Mouse (Mus musculus) kidney, adult 2 months (tissue): ENCODE measurements around the gene CN725425. TPM values are rescaled to one million over a fixed set of nuclear protein-coding genes. Genes with fewer than 3 reads are reported as not detected.

Experiments
- DNase-seq: peaks from one replicate; pipeline ENCODE4 v3.0.0; 2021
- H3K27ac ChIP-seq: fragments of 200-500 bp; 2 replicates; pipeline ENCODE4 v1.5.1; 2012; ENCODE audit warnings: low read depth, low read length, control low read depth, inconsistent platforms; ENCODE audit not compliant: insufficient read depth
- H3K27me3 ChIP-seq: fragments of 200-500 bp; replicated peaks from 2 replicates; pipeline ENCODE4 v1.6.1; 2012; ENCODE audit warnings: mild to moderate bottlenecking, moderate library complexity, low read length, inconsistent platforms; ENCODE audit not compliant: control insufficient read depth, insufficient read depth
- H3K36me3 ChIP-seq: fragments of 200-500 bp; 2 replicates; pipeline ENCODE4 v1.6.1; 2012; ENCODE audit warnings: mild to moderate bottlenecking, moderate library complexity, low read length, inconsistent platforms; ENCODE audit not compliant: control insufficient read depth, insufficient read depth
- H3K4me1 ChIP-seq: fragments of 200-500 bp; 2 replicates; pipeline ENCODE4 v1.6.1; 2011; ENCODE audit warnings: low read length; ENCODE audit not compliant: control insufficient read depth, insufficient read depth
- H3K4me3 ChIP-seq: fragments of 200-500 bp; 2 replicates; pipeline ENCODE4 v1.5.1; 2011; ENCODE audit warnings: mild to moderate bottlenecking, low read depth, low read length, control low read depth; ENCODE audit not compliant: insufficient read depth
- CTCF ChIP-seq: fragments of 200-500 bp; conservative IDR thresholded peaks from 2 replicates; pipeline ENCODE4 v1.5.1; 2011; ENCODE audit warnings: low read depth, mild to moderate bottlenecking, control low read depth, low read length, moderate library complexity, mixed read lengths; ENCODE audit not compliant: insufficient read depth, insufficient read length
- POLR2A ChIP-seq: fragments of 200-500 bp; IDR thresholded peaks from one replicate; pipeline ENCODE4 v1.6.1; 2011; ENCODE audit warnings: low read depth, low read length, control low read depth
- WGBS: fragments of 180-500 bp; shearing (Covaris S2); methylation state at CpG from one replicate; pipeline ENCODE4 v1.1.7; 2018; 5-methylcytosine and 5-hydroxymethylcytosine counted together
- polyA plus RNA-seq: library from polyadenylated mRNA; depleted of rRNA; stranded (reverse); fragments of >200 nt; gene quantifications from 2 replicates; pipeline ENCODE4 v1.2.3, GENCODE M21; 2012

CN725425 gene
- polyA plus RNA-seq, 1 experiment = not detected

- Histone ChIP-seq H3K27ac (no peak overlapping the region), H3K36me3 (no peaks in the 10 kb centered on the region), H3K4me1 (no peaks in the 10 kb centered on the region), H3K4me3 (no peak overlapping the region), H3K27me3 (no peaks in the 10 kb centered on the region)
- DNase-seq = no peak
- TF ChIP-seq POLR2A (no peak), CTCF (no peak)
- WGBS = 48% methylated on average over 17 of the region's 17 CpGs
Observed at GRCm38 (mm10) chr15:91190519-91191207, 8.6 kb upstream of the CN725425 start.

GRCm38 (mm10) chr15:91191412-91192222 is 7.7 kb upstream of the CN725425 start, which contains the start of gene Abcd2:
Gene Abcd2 (minus strand): TSS chr15:91191799.
- WGBS = under 1% methylated on average over 22 of the region's 22 CpGs
- TF ChIP-seq POLR2A = no peak
- TF ChIP-seq CTCF = no peak
- no peaks in the 10 kb centered on the region for H3K36me3 ChIP-seq
- no peaks in the 10 kb centered on the region for H3K4me1 ChIP-seq
- no peaks in the 10 kb centered on the region for H3K27me3 ChIP-seq
- no peak within 1 kb of the TSS; the same call in 1 of the 2 replicates for H3K27ac ChIP-seq
- DNase-seq = peak; percentile 64
- H3K4me3 ChIP-seq = peak within 1 kb of the TSS; percentile 49

DNA sequence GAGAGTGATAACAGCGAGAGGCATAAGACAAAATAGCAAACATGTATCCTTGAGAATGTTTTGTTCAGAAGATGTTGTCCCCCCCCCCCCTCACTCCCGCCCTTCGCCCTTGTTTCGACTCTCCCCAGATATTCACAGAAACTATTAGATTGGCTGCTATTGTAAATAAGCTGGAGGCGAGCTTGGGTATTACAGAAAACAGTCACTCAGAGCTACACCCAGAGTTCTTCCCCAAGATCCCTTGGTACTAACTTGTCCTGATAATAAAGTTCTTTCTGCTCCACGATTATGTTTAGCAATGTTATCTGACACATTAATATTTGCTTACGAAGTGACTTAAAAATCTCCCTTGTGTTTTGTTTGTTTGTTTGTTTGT is 7.1 kb upstream of the CN725425 start:
- Histone ChIP-seq H3K27ac (no peak overlapping the region; the same call in 1 of the 2 replicates), H3K36me3 (no peaks in the 10 kb centered on the region), H3K4me3 (peak overlapping the region; percentile 49), H3K4me1 (no peaks in the 10 kb centered on the region), H3K27me3 (no peaks in the 10 kb centered on the region)
- DNase-seq = no peak
- 16% methylated on average over 7 of the region's 7 CpGs for WGBS
- TF ChIP-seq CTCF (no peak), POLR2A (no peak)

GRCm38 (mm10) chr15:91200833-91201232 is 1.5 kb downstream of the CN725425 start:
- H3K27me3 ChIP-seq = no peaks in the 10 kb centered on the region
- no peaks in the 10 kb centered on the region for H3K4me1 ChIP-seq
- no peak for TF ChIP-seq CTCF
- WGBS = 93% methylated on average over 1 of the region's 1 CpGs
- no peak for DNase-seq
- no peaks in the 10 kb centered on the region for H3K36me3 ChIP-seq
- no peak overlapping the region for H3K27ac ChIP-seq
- no peak overlapping the region for H3K4me3 ChIP-seq

DNA sequence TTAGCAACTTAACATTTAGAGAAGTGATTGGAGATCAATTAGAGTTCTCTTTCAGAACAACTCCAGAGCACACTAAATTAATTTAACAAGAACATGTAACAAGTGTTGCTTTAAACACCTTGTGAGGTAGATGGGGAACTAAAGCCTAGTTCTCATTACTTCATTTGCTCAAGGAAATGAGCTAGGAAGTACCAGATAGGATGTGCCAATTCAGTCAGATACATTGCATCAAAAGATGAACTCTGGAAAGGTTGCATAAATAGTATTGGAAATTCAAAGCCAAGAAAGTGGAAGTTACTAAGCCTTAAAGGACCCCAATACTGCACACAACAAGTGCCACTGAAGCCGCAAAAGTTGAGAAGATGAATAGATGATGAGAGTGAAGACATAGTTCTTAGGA is 3.2 kb downstream of the CN725425 start:
- no peaks in the 10 kb centered on the region for H3K36me3 ChIP-seq
- DNase-seq = no peak
- no peak for TF ChIP-seq CTCF
- TF ChIP-seq POLR2A = no peak
- no peak overlapping the region for H3K4me3 ChIP-seq
- WGBS = 98% methylated on average over 1 of the region's 1 CpGs
- no peaks in the 10 kb centered on the region for H3K27me3 ChIP-seq
- H3K4me1 ChIP-seq = no peaks in the 10 kb centered on the region
- no peak overlapping the region for H3K27ac ChIP-seq

DNA sequence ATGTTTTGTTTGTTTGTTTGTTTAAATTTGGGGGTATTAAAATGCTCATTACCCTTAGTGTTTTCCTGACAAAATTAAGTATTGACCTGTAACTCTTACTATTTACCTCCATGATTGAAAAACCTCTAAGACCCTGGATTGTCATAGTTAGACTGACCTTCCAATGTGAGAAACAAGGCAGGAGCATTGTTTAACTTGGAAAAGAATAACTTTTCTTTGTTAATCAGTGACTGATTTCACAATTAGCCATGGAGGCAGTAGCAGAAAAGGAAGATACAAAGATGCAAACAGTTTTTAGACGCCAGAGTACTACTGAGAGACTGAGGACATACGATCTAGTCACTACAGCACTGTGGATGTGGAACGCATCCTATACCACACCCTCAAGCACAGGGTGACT is 4.2 kb downstream of the CN725425 start:
- H3K4me1 ChIP-seq = no peaks in the 10 kb centered on the region
- DNase-seq = peak; percentile 24
- no peak overlapping the region for H3K4me3 ChIP-seq
- WGBS = 66% methylated on average over 3 of the region's 3 CpGs
- TF ChIP-seq POLR2A (no peak), CTCF (no peak)
- H3K27ac ChIP-seq = no peak overlapping the region
- H3K27me3 ChIP-seq = no peaks in the 10 kb centered on the region
- H3K36me3 ChIP-seq = no peaks in the 10 kb centered on the region

DNA sequence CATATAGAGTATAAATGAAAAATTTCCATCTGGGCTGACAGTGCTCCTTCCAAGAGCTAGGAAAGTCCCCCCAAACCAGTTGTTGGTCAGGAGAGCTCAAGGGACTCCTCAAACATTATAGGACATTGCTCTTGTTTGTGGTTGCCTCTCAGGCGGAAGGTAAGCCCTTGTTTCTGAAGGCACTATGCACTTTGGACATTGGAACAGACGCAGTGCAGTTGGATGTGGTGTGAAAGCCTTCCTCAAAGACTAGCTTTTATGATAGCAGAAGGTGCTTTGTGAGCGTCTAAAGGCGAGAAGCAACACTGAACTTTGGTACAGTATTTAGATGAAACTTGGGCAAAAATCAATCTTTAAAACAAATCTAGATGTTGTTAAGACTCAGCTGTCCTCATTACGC is 7.2 kb downstream of the CN725425 start:
- Histone ChIP-seq H3K4me3 (no peak overlapping the region), H3K27ac (no peak overlapping the region), H3K36me3 (no peaks in the 10 kb centered on the region), H3K4me1 (no peaks in the 10 kb centered on the region), H3K27me3 (no peaks in the 10 kb centered on the region)
- peak; percentile 43 for DNase-seq
- 62% methylated on average over 5 of the region's 5 CpGs for WGBS
- TF ChIP-seq CTCF (no peak), POLR2A (no peak)
